Mouse (Mus musculus) liver, embryonic 14.5 days (tissue): ENCODE results near the gene Mkks. TPM values are rescaled to one million over a fixed set of nuclear protein-coding genes. Genes with fewer than 3 reads are reported as not detected.

Experiments
- ATAC-seq: fragments of 200-750 bp; cut with Nextera tagmentation; 2 replicates; pipeline ENCODE4 v1.8.0; 2017; ENCODE audit warnings: moderate number of reproducible peaks, mild to moderate bottlenecking, moderate library complexity; ENCODE audit not compliant: insufficient read depth
- DNase-seq, 3 experiments: peaks; one replicate each; pipeline ENCODE4 v3.0.0-alpha.2; 2012 to 2013; ENCODE audit warnings: low read depth in 3 of 3, low spot score in 3 of 3
- H3K27ac ChIP-seq: fragments of 300-500 bp; sonication (generic); 2 replicates; pipeline ENCODE4 v1.5.1; 2014; ENCODE audit warnings: moderate library complexity, mild to moderate bottlenecking, control low read depth, inconsistent platforms
- H3K27me3 ChIP-seq: fragments of 300-500 bp; sonication (generic); 2 replicates; pipeline ENCODE4 v1.6.1; 2014; ENCODE audit warnings: mild to moderate bottlenecking, low read length, moderate library complexity; ENCODE audit not compliant: control insufficient read depth, insufficient read depth
- H3K36me3 ChIP-seq: fragments of 300-500 bp; sonication (generic); replicated peaks from 2 replicates; pipeline ENCODE4 v1.6.1; 2014; ENCODE audit warnings: low read depth; ENCODE audit not compliant: control insufficient read depth, insufficient read depth
- H3K4me1 ChIP-seq, 2 experiments: fragments of 200-500 bp in 1 of 2; fragments of 300-500 bp in 1 of 2; sonication (generic) in 1 of 2; replicated peaks; 2 replicates each; pipeline ENCODE4 v1.6.1; 2012 to 2014; ENCODE audit warnings: antibody characterized with exemption in 1 of 2, inconsistent platforms in 1 of 2, low read length in 1 of 2; ENCODE audit not compliant: control insufficient read depth in 2 of 2, insufficient read depth in 2 of 2
- H3K4me2 ChIP-seq: fragments of 300-500 bp; sonication (generic); 2 replicates; pipeline ENCODE4 v1.6.1; 2014; ENCODE audit warnings: low read depth, mild to moderate bottlenecking, control low read depth, moderate library complexity
- H3K4me3 ChIP-seq, 2 experiments: fragments of 200-500 bp in 1 of 2; fragments of 300-500 bp in 1 of 2; sonication (generic) in 1 of 2; 2 replicates each; pipeline ENCODE4 v1.5.1; 2012 to 2014; ENCODE audit warnings: low read depth in 2 of 2, low read length in 2 of 2, mild to moderate bottlenecking in 2 of 2, control low read depth in 1 of 2, inconsistent platforms in 1 of 2, moderate library complexity in 1 of 2; ENCODE audit not compliant: insufficient read depth in 1 of 2
- H3K9ac ChIP-seq: fragments of 300-500 bp; sonication (generic); replicated peaks from 2 replicates; pipeline ENCODE4 v1.6.1; 2014; ENCODE audit warnings: mild to moderate bottlenecking, control low read depth, moderate library complexity
- H3K9me3 ChIP-seq: fragments of 300-500 bp; sonication (generic); 2 replicates; pipeline ENCODE4 v1.6.1; 2016; ENCODE audit warnings: low read length, mixed read lengths; ENCODE audit not compliant: control insufficient read depth
- CTCF ChIP-seq: IDR thresholded peaks from 2 replicates; pipeline ENCODE4 v1.5.1; 2016; ENCODE audit warnings: antibody characterized with exemption, low read depth, control low read depth
- EP300 ChIP-seq: IDR thresholded peaks from 2 replicates; pipeline ENCODE4 v1.6.1; 2016; ENCODE audit warnings: antibody characterized with exemption, low read depth
- WGBS: fragments of 180-500 bp; shearing (Covaris S2); extraction: QIAGEN DNeasy Blood & Tissue Kit; methylation state at CpG from one replicate; pipeline ENCODE4 v1.1.7; 2014; ENCODE audit not compliant: insufficient replicate concordance; 5-methylcytosine and 5-hydroxymethylcytosine counted together
- polyA plus RNA-seq, 2 experiments: library from polyadenylated mRNA; depleted of rRNA in 1 of 2; stranded (reverse) in 1 of 2; unstranded in 1 of 2; fragments of >200 nt; fragmentation: Nextera tagmentation in 1 of 2; extraction: Ambion mirVana in 1 of 2; gene quantifications; 2 replicates each; pipeline versions ENCODE4 v1.2.1 to v1.2.3; 2012 to 2014

Gene Mkks
- polyA plus RNA-seq, 2 experiments, result 2.6 to 4.0 TPM

GRCm38 (mm10) chr2:136920257-136920993 is 29.2 kb upstream of the Mkks start:
- H3K27ac ChIP-seq, result peak overlapping the region; percentile 75
- H3K4me2 ChIP-seq, result peak overlapping the region; percentile 44
- 56% methylated on average over 3 of the region's 3 CpGs for WGBS
- H3K4me1 ChIP-seq, result peaks cover 13 to 18% of the 10 kb centered on the region in 2 experiments
- no peak for TF ChIP-seq CTCF
- no peak for TF ChIP-seq EP300
- no peak for DNase-seq
- no peak overlapping the region for H3K4me3 ChIP-seq
- H3K9me3 ChIP-seq, result no peaks in the 10 kb centered on the region
- ATAC-seq, result peak; percentile 32
- H3K27me3 ChIP-seq, result no peaks in the 10 kb centered on the region
- no peak overlapping the region for H3K9ac ChIP-seq
- no peaks in the 10 kb centered on the region for H3K36me3 ChIP-seq

GRCm38 (mm10) chr2:136919433-136919832 is 28.2 kb upstream of the Mkks start:
- no peak overlapping the region for H3K4me3 ChIP-seq
- WGBS, result 76% methylated on average over 1 of the region's 1 CpGs
- no peaks in the 10 kb centered on the region for H3K27me3 ChIP-seq
- TF ChIP-seq EP300, result no peak
- TF ChIP-seq CTCF, result no peak
- DNase-seq, result no peak
- no peak overlapping the region for H3K4me2 ChIP-seq
- H3K36me3 ChIP-seq, result no peaks in the 10 kb centered on the region
- ATAC-seq, result no peak
- H3K9me3 ChIP-seq, result no peaks in the 10 kb centered on the region
- H3K9ac ChIP-seq, result no peak overlapping the region
- peaks cover 13 to 18% of the 10 kb centered on the region in 2 experiments for H3K4me1 ChIP-seq
- H3K27ac ChIP-seq, result no peak overlapping the region

GRCm38 (mm10) chr2:136914334-136914902 is 23.2 kb upstream of the Mkks start:
- H3K4me1 ChIP-seq, result peaks cover 0 to 1% of the 10 kb centered on the region in 2 experiments; a peak in 2 of 4 replicates
- H3K27me3 ChIP-seq, result no peaks in the 10 kb centered on the region
- H3K4me2 ChIP-seq, result no peak overlapping the region
- no peak overlapping the region for H3K4me3 ChIP-seq
- ATAC-seq (no peak), DNase-seq (no peak)
- no peak overlapping the region for H3K27ac ChIP-seq
- no peaks in the 10 kb centered on the region for H3K36me3 ChIP-seq
- TF ChIP-seq EP300, result no peak
- peak; percentile 4; the same call in 1 of the 2 replicates for TF ChIP-seq CTCF
- 55% methylated on average over 3 of the region's 3 CpGs for WGBS
- H3K9me3 ChIP-seq, result no peaks in the 10 kb centered on the region
- H3K9ac ChIP-seq, result no peak overlapping the region

GRCm38 (mm10) chr2:136913021-136913420 is 21.8 kb upstream of the Mkks start:
- TF ChIP-seq CTCF (no peak), EP300 (no peak)
- 73% methylated on average over 3 of the region's 3 CpGs for WGBS
- H3K9ac ChIP-seq, result no peak overlapping the region
- H3K27me3 ChIP-seq, result no peaks in the 10 kb centered on the region
- H3K27ac ChIP-seq, result no peak overlapping the region
- ATAC-seq (no peak), DNase-seq (no peak)
- H3K36me3 ChIP-seq, result no peaks in the 10 kb centered on the region
- no peak overlapping the region for H3K4me3 ChIP-seq
- H3K4me1 ChIP-seq, result no peaks in the 10 kb centered on the region
- H3K9me3 ChIP-seq, result no peaks in the 10 kb centered on the region
- no peak overlapping the region for H3K4me2 ChIP-seq

GRCm38 (mm10) chr2:136911958-136912411 is 20.8 kb upstream of the Mkks start:
- DNase-seq (no peak), ATAC-seq (no peak)
- no peaks in the 10 kb centered on the region for H3K4me1 ChIP-seq
- H3K36me3 ChIP-seq, result no peaks in the 10 kb centered on the region
- WGBS, result 18% methylated on average over 4 of the region's 4 CpGs
- H3K27me3 ChIP-seq, result no peaks in the 10 kb centered on the region
- no peak overlapping the region for H3K4me3 ChIP-seq
- TF ChIP-seq EP300 (no peak), CTCF (no peak)
- no peaks in the 10 kb centered on the region for H3K9me3 ChIP-seq
- H3K27ac ChIP-seq, result no peak overlapping the region
- H3K4me2 ChIP-seq, result no peak overlapping the region
- no peak overlapping the region for H3K9ac ChIP-seq
